Mouse (Mus musculus): ENCODE results near the gene Snx29.
A peak's percentile ranks its signal among the peaks of the same experiment; 100 is the strongest.

Gene Snx29

DNA sequence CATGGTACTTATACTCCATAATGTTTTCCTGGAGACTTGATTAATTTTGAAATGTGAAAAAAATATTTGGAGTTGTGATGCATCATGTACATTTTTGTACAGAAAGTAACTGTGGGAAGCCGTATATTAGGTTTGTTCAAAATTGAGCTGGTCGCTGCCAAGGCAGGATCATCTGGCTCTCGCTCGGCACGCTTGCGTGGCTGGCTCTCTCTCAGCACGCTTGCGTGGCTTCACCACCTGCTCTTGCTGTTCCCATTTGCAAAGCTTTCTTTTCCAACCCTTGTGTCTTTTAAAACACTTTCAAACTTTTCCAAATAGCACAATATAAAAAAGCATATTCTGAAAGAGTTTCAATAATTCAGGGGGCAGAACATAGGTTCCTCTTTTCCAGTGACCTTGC is 317.2 kb downstream of the Snx29 start:
- DNase-seq (ENCODE audit: low spot score), result no peak

DNA sequence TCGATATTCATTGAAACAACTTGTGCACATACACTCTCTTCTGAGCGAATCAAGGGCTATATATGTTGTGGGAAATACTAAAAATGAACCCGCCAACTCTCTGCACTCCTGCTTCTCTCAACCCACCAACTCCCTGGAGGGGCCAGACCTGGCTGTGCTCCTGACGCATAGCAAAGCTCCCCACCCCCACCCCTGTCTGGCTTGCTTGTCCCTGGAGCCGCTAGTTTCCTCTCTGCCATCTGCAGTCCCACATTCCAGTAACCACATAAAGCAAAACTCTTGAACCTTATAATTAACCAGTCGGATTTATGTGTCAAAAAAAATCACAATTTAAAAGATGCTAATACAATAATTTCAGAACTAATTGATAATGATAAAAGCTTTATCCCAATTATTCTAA is 320.9 kb downstream of the Snx29 start:
- no peak for DNase-seq (ENCODE audit: low spot score)

DNA sequence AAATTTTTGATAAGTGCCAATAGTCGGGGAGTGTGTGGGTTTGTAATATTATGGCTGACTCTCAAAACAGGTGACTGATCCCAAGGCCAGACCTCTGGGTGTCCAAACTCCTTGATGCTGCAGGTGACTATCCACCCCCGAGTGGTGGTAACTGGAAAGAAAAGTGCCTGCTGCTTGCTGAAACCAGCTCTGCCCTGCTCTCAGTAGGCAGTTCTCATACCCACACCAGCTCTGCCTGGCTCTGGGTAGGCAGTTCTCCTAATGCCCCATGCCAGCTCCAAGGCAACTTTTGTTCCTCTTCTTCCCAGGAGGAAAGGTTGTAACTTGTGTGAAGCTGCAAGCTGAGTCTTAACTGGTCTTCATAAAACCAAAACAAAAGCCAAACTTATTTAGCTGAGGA is 321.7 kb downstream of the Snx29 start:
- DNase-seq (ENCODE audit: low spot score), result no peak

DNA sequence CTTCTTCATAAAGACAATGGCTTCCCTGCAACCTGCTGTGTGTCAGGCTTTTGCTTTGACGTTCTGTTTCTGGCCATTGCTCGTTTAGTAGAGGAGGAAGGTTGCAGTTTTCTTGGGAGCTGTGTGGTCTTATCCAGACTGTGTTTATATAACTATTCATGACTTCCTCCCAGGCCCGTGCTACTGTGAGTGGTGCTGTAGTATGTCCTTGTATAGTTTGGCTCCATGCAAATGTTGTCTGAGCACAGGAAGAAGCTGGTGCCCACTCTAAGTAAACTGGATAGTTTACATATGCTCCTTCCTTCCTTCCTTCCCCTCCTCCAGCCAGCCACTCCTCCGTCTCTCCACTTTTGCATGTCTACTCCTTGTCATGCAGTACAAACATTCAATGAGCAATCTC is 323.0 kb downstream of the Snx29 start:
- DNase-seq (ENCODE audit: low spot score), result no peak

DNA sequence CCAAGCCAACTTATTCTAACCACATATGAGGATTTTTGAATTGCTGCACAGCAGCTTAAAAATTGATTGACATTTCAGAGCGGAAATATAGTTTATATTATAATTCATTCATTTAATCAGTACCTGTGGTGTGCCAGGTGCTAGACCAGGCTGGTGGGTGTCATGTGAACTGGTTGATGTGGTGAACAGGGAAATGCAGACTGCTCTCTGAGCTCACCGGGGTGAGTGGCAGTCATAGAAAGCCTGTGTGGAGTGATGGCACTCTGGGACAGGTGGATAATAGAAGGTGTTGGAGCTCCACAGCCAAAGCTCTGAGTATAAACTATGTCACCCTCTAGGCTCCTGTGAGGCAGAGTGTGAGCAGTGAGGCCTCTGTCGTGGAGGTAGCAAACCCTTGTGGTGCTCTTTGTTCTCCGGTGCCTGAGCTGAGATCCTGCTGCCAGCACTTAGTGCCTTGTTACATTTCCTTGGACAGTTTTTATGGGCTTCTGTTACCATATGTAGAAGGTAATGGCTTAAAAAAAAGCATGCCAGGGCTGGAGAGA is 324.1 kb downstream of the Snx29 start:
- no peak for DNase-seq (ENCODE audit: low spot score)

DNA sequence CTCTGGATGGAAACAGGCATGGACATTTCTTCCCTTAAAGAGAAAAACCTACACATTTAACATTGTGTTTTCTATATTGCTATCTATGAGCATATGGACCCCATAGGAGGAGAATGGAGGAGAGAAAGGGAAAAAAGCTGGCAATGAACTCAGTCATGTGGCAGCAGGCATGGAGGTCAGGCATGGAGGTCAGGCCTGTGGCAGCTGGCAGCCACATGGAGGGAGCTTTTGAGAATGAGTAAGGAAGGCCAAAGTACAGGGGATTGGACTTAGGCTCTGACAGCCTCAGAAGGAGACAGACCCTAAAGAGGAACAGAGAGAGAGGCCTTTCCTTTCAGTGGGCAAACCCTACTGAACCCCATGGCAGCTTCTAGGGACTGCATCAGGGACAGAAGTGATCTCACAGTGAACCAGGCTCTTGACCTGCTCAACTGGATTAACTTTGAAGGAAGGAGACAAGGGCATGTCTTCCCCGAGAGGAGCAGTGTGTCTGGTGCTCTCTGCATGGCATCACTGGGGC is 325.5 kb downstream of the Snx29 start:
- DNase-seq (ENCODE audit: low spot score), result no peak

DNA sequence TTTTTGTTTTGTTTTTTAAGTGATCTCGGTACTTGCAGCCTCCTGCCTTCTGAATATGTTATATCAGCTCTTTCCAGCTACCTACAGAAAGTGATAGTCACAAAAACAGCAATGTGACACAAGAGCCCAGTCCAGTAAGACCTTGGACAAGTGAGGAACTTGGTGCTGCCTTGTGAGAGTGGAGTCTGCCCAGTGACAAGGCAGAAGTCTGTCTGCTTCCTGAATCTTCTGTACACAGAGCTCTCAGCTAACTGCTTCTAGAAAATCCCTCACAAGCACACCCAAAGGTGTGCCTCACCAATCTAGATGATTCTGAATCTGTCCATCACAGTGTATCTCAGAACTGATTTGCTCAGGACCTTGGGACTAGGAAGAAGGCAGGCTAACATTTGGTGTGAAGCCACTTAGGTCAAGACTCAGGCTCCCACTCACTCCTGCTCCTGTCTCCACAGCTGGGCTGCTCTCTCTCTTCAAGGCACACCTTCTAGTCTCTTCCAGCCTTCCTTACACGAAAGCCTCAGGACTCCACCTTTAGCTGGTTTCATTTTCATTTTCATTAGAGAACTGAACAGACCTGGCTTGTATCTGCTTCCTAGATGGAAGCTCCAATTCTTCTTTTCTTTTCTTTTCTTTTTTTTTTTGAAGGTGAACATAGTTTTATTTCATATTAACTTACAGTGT is 330.1 kb downstream of the Snx29 start:
- no peak for DNase-seq (ENCODE audit: low spot score)

DNA sequence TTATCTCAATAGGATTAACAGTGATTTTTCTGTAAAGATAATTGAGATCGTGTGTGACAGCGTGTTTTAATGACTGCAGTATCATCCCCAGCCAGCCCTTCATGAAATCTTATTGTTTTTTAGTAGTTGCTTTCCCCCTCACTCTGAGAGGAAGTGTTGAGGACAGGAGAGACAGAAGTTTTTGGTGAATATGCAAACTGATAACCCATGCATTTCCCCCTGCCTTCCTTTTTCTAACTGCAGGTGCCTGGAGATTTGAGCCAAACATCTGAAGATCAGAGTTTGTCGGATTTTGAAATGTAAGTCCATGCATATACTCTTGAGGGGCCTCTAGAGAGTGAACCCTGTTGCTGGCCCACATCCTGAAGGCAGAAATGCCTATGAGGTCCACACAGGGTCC is 333.2 kb downstream of the Snx29 start:
- no peak for DNase-seq (ENCODE audit: low spot score)

DNA sequence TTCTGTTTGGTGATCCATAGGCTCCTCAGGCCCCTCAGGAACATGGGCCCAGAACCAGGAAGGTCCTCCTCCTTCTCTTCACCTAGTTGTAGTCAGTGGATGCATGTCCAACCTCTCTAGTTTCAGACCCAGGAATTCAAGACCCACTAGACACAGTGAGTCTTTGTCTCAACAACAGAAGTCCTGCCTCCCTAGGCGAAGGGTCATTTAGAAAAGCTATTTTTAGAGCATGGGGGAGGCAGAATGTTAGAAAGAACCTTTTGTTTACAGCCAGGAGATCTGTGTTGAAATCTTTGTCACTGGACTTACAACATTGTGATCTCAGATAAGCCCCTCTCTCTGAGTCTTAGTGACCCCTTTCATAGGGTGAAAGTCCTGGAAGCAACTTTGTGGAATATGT is 334.4 kb downstream of the Snx29 start:
- DNase-seq (ENCODE audit: low spot score), result no peak

DNA sequence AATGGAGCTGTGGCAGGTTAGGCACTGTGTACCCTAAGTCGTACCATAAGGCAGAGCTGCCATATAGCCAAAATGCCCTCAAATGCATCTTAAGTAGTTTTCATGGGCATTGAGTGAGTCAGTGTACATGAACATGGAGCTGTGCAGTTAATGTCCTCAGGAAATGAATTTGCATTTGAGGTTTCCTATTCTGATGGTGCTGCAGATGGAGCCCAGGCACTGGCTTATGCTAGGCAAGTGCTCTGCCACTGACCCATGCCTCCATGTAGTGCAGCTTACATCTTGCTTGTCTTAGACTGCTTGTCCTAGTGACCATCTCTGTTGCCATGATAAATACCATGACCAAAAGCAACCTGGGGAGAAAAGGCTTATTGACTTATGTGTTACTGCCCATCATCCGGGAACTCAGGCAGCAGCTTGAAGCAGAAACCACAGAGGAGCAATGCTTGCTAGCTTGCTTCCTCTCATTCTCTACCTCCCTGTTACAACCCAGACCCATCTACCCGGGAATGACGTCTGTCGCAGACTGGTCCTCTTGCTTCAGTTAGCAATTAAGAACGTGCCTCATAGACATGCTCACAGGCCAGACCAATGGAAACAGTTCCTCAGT is 336.5 kb downstream of the Snx29 start:
- DNase-seq (ENCODE audit: low spot score), result no peak

DNA sequence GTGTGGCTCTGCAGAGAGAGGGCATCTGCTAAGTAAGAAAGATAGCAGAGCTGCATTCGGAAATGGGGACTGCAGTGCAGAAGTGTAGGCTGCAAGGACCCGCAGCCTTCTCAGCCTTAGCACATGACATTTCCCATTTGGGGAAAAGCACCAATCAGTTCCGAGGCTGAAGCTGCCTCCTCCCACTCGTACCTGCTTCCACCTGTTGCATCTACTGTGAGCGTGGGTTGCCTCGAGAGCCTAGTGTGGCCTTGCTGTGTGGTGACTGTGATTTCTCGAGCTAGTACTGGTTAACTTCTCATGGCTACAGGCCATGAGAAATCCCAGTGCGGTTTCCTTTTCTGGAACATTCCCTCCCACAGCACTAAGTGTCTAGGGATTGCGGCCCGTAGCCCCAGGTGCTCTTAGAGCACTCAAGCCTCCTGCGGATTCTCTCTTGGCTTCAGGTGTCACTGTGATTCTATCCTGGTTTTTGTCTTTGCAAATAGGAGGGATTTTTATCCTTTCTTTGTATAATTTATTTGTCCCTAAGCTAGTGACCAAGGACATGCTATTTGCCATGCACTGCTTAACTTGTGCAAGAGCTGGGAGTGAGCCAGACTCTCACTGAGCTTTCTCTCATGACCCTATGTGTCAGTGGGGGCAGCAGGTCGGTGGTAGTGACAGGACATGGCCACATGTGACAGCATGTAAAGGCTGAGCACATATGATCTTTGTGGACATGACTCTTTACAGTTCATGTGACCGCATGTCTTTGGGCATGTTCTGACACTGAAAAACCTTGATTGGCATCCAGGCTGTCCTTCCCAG is 342.4 kb downstream of the Snx29 start:
- no peak for DNase-seq (ENCODE audit: low spot score)

DNA sequence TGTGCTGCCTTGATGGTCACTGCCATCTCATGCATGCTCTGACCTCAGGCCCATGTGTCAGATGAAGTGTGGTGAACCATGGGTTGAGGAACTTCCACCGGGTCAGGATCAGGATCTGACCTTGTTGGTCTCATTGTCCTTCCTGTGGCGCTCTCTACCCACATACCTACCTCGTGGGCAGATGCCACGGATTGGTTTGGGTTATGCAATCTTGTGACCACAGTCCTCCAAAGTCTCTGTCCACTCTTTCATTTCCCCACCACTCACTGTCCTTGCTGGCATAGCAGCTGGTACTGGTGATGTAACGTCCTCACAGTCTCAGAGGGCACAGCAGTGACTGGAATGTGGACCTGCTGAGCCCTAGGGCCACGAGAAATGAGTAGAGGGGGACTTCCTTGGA is 343.2 kb downstream of the Snx29 start:
- DNase-seq (ENCODE audit: low spot score), result no peak

DNA sequence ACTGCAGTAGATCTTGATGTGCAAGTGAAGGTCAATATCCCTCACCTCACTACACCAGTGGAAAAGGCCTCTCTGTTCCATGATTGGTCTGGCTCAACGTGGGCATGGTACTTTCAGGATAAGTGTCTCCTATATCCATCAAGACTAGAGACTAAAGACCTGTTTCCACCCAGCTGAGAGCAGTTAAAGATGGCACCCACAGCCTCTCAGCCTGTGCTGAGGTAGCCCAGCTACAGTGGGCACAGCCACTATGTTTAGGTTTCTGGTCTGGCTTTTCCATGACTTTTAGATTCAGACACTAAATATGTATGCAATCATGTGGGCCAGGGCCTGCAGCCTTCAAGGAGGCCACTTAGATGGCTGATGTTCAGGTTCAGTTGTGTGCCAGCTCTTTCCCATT is 345.7 kb downstream of the Snx29 start:
- no peak for DNase-seq (ENCODE audit: low spot score)

DNA sequence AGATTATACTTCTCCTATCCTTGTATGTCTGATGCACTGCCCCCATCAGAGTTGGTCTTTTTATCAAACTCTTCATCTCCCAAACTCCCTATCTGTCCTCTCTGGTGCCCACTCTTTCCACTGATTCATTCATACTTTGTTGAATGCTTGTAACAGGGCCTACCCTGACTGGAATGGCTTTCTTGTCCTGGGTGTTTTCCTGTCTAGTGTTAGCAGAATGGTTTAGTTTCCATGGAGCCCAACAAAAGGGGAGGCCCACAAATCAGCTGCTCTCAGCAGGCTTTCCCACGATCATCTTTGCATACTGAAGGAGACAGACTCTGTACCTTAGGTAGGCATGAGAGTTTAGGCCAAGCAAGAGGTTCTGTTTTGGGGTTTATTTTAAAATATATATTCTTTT is 346.2 kb downstream of the Snx29 start:
- DNase-seq (ENCODE audit: low spot score), result no peak

DNA sequence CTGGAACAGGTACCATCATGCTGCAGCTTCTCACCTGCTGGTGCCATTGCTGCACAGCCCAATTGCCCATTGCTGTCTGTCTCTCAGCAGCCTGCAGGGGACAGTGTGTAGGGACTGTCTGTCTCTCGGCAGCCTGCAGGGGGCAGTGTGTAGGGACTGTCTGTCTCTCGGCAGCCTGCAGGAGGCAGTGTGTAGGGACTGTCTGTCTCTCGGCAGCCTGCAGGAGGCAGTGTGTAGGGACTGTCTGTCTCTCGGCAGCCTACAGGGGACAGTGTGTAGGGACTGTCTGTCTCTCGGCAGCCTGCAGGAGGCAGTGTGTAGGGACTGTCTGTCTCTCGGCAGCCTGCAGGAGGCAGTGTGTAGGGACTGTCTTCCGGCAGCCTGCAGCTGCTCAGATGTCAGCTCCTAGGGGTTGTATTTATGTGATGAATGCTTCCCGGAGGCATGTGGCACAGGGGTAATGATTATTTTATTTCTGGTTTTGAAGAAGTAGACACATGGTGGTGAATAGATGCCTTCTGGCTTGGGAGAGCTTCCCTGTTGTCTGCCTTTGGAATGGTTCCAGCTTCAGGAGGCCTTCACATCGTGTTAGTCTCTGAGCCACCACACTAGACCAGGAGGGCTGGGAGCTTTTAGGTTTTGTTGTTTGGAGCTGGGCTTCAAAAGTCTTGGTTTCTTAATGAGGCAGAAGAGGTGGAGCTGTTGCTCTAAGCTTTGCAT is 347.7 kb downstream of the Snx29 start:
- DNase-seq (ENCODE audit: low spot score), result no peak

DNA sequence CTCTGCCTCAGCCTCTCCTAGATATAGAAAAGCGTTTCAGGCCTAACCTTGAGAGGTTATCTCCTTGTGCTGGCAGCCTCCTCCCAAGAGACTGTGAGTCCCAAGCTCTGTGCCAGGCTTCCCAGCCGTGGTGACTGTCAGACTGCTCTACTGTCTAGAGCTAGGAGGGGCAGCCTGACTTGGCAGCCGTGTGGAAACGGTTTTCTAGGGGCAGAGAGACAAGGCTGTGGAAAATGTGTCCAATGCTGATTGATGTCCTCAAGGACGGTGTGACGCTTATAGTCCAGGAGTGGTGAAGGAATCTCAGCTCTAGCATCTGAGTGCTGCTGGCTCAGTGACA is 348.2 kb downstream of the Snx29 start:
- DNase-seq (ENCODE audit: low spot score), result peak; percentile 39

DNA sequence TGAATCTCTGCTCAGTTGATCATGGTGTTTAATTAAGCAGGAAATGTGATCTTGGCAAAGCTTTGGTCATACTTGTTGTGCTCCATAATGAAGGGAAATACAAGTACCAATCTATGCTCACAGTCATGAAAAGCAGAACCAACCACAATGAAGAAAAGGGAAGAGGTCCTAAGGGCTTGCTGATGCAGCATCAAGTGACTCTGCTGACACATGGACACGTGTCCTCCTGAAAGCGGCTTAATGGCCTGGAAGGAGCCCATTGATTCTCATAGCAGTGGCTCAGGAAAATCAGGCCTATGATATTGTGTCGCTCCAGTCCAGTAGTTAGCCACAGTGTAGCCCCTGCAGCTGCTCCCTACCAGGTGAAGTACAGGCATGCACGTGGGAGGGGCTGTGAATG is 353.3 kb downstream of the Snx29 start:
- no peak for DNase-seq (ENCODE audit: low spot score)

DNA sequence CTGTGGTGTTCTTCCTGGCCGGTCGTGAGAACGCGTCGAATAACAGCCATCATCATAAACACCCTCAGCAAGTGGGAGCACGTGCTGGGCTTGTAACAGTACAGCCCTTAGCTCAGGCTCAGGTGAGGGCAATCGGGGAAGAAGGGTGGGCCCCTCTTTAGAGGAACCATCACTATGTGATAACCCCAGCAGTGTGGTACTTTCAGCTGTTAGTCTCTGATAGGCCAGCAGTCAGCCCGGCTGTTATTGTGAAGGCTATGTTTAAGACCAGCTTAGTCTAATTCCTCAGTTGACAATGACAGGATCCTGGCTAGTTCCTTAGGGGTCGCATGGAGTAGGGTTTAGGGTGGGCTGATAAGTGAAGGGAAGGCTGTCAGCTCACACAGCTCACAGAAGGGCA is 362.6 kb downstream of the Snx29 start:
- no peak for DNase-seq (ENCODE audit: low spot score)

DNA sequence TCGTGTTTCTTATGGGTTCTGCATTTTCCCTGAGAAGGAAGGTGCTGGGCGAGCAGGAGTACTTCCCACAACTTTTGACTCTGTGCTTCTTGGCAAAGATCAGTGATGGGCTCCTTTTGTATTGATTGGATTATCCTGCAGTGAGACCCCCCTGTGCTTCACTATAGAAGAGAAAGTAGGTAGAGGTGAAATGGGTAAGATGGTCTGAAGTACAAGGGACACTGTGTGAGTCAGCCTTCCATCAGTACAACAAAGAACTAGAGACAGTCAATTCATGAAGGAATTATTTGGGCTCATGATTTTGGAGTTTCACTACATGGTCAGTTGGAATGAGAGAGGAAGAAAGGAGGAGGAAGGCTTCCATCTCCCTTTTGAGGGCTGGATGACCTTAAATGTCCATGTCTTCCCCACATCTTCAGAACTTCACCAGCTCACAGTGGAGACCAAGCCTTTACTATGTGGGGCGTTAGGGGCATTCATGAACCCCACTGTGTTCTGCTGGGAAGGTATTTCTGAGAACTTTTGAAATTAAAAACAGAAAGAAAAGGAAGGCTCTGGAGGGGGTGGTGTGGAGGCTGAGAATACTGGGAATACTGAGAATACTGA is 363.1 kb downstream of the Snx29 start:
- DNase-seq (ENCODE audit: low spot score), result no peak

DNA sequence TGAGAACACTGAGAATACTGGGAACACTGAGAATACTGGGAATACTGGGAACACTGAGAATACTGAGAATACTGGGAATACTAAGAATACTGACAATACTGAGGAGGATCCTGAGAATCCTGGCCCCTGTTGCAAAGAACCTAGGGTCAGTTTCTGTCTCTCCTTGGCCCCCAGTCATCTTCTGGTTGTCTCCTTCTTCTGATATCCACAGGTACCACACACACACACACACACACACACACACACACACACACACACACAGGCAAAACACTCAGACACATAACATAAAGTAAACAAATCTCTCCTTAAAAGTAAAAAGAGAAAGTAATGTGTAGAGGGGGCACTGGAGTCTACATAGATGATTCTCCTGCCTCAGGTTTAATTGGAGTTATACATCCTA is 365.1 kb downstream of the Snx29 start:
- no peak for DNase-seq (ENCODE audit: low spot score)

DNA sequence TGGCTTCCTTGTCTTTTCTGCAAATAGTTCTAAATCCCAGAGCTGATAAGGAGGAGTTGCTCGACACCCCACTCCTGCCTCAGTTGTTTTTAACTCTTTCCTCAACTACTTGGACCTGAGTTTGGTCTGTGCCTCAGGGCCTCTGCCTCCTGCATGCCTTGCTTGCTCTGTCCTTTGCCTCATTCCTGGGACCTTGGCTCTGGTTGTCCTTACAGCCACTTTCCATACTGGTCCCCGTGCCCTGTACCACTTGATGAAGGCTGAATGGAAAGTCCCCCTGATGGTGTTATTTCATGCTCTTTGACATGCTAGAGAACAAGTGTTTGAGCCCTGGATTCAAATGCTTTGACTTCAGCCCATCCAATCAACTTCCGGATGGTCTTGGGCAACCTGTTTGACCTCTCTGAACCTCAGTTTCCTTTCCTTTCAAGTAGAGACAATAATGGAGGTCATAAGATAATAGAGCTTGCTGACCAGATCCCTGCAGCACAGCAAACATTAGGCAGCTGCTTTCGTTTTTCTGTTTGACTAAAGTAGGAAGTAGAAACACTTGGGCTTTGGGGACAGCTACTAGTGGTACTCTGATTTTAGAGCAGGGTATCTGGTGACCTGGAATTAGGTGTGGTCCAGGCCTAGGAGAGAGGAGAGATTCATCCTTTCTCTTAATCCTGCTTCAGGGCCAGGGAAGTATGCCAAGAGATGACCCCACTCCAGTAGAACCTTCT is 365.7 kb downstream of the Snx29 start:
- DNase-seq (ENCODE audit: low spot score), result no peak

Measured in ovary, postnatal 36 days (tissue).